Mouse (Mus musculus) adrenal gland, postnatal 25 days (tissue): Measurements from ENCODE around the gene Hus1. TPM values are rescaled to one million over a fixed set of nuclear protein-coding genes. Genes with fewer than 3 reads are reported as not detected.

ENCODE experiments used
- DNase-seq: peaks from one replicate; pipeline ENCODE4 v3.0.0; 2021; ENCODE audit warnings: mixed read lengths
- long read RNA-seq: library from polyadenylated mRNA; stranded (forward); transcript quantifications from one replicate; pipeline ENCODE4 v2.0.0, GENCODE M21; 2021
- total RNA-seq: library from RNA; stranded (reverse); gene quantifications from 2 replicates; pipeline ENCODE4 v1.2.3, GENCODE M21; 2021

Hus1 gene
- 10.9 and 13.6 TPM in 2 replicates for total RNA-seq
- long read RNA-seq, partial matches to known transcripts = 1 of 5 reads
- long read RNA-seq, other reads (novel, unspliced or antisense) = 4 of 5 reads

DNA sequence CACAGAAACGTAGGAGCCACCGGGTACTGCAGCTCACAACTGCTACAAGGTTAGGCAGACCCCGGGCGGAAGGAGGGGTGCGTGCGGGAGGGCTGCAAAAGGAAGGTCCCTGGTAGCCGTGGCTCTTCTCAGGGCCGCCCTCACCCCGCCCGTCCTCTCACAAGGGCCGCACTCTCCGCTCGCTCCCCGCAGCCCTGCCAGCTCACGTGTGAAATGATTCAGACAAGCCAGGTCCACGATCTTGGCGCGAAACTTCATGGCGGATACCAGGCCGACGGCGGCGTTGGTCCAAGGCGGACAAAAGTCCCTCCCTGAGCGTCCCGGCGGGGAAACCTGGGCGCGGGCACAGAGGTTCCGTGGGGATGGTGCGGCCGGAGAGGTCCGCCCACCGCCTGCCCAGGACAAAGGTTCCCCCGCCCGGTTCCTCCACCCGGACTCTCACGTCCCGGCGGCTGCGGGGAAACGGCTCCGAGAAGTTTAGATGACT lies at the start of gene Hus1:
Hus1 (minus strand) TSS at position 339 of the 487 bp plus-strand sequence.
- DNase-seq = peak; percentile 91

DNA sequence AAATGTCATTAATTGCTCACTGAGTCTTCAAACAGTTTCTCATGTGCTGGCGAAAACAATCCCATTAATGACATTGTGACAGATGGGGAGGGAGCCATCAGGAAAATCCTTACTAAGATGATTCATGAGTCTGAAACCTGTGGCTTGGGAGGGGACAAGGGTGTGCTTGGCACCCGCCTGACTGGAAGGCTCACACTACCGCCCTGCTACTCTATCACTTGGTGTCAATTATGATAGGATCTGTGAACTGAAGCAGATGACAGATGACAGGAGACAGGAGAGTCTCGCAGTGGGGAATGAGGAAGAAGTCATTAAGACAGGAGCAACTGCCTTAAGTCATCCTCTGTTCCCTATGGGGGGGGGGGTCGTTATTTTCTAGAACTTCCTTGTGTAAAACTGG lies 49.5 kb upstream of the Hus1 start:
- DNase-seq = no peak

DNA sequence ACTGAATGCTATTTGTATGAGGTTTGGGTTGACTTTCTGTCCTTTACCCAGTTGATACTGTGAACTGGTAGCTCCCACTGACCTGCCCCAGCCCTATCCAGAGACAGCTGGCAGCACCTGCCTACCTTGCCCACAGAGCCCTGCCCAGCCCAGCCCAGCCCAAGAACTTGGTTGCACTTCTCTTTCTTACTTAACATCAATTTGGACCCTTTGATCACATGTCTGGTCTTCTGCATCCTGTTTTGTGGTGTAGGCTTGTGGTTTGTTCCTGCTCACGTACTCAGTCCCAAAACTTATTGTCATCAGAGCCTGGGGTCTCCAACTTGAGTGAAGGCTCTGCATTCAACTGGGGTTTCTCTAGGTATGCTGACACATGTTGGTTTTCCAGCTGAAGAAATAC lies 49.0 kb upstream of the Hus1 start:
- no peak for DNase-seq

DNA sequence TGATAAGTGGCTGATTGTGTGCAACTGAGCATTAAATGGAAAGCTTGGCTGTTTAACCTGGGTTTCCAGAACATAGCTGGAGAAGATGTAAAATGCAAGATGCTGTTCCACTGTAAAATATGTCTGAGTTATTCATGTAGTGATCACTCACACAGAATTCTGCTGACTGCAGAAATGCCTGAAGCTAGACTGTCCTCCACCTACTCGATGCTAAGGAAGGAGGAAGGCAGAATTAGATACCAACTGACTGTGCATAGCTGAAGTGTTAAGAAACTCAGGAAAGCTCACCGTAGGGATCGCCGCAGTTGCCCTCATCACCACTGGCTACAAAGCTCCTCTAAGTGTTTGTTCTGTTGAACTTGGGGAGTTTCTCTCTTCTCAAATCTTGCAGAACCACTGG lies 46.7 kb upstream of the Hus1 start:
- no peak for DNase-seq

DNA sequence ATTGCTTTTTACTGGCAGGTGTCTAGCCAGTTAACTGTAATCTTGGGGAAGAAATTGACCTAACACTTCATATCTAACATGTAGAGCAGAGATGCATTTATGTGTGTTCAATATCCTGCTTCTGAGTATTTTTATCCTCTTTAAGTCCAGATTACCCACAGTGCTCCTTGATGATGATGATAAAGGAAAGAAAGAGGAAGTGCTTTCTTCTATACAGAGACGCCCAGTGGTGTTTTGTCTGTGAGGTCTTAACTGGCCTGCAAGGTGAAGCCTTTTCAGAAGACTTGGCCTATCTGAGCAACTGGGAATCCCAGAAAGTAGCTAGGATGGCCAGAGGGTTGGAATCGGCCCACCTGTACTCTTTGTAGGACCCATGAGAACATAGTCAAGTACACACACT lies 45.9 kb upstream of the Hus1 start:
- no peak for DNase-seq

DNA sequence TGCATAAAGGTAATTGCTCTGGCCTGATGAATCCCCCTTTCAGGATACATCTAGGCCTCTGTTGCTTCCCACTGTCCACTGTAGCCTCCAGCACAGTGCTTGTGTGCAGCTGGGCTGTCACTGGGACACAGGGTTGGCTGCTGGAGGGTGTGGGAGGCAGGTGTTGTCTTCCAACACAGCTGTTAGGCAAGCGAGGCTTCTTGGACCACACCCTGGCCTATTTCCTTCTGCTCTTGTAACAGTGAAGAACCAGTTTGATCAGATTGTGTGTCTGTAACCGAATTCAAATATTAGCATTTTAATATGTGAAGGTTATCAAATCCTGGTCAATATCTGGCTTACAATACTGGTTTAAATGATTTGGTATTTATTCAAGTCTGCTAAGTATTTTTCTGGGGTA lies 40.9 kb upstream of the Hus1 start:
- DNase-seq = no peak

DNA sequence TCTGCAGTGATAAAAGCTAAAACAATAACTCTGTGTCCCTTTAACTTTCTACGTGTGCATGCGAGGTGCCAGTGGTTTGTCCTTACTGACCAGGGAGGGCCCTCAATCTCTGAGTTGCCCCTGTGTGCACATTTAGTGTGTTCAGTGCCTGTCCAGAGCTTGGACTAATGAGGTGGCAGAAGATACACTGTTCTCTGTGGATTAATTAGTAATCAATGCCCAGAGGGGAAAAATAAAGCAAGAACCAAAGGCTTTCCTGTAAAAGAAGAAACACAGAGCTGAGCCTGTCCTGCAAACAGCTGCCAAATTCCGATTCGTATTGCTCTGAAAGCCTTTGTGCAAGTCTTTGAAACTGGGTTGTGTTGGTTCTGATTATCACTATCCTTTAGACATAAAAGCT lies 39.2 kb upstream of the Hus1 start:
- DNase-seq = no peak

DNA sequence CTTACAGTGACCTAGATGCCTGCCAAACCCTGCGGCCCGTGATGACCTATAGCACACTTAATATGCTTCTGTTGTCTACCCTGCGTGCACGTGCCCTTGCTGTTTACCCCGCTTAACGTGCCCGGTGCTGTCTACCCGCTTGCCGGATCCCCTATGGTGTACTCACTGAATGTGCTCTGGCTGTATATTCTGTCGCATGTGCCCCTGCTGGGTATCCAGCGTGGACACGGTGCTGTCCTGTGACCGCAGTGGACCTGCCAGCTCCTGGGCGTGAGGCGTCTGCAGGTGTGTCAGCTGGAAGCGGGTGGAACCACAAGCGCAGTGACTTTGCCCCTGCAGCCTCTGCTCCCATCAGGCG lies 37.7 kb upstream of the Hus1 start, which contains the start of gene Sun3:
Sun3 (minus strand) TSS at position 289 of the 358 bp plus-strand sequence.
- DNase-seq = no peak

DNA sequence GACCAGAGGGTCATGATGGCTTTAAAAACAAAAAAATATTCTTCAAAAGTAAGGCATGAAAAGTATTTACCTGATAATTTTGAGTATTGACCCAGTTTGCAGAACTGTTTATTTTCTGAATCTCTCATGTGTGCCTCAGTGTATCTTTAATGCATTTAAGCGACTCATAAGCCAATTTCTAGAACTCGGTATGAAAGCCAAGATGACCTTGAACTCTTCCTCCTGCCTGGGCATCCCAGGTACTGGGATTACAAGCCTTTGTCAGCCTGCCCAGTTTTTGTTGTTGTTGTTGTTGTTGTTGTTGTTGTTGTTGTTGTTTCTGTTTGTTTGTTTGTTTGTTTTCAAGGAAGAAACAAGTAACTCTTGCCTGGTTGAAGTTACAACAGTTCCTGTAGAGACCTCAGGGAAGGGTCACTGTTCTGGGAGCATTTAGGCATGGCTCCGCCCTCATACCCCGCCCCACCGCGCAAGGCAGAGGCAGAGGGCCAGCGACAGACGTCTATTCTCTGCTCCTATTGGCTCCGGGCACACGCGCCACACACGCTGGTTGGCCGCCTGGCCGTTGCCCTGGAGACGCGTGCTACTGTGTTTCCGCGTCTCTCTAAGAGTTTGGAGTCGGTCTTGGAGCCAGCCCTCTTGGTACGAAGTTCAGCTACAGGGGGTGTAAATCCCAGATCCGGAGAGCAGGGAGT lies 37.2 kb upstream of the Hus1 start, which contains the start of gene Gm11992:
Gm11992 (plus strand) TSS at position 584 of the 692 bp plus-strand sequence.
- DNase-seq = peak; percentile 87

DNA sequence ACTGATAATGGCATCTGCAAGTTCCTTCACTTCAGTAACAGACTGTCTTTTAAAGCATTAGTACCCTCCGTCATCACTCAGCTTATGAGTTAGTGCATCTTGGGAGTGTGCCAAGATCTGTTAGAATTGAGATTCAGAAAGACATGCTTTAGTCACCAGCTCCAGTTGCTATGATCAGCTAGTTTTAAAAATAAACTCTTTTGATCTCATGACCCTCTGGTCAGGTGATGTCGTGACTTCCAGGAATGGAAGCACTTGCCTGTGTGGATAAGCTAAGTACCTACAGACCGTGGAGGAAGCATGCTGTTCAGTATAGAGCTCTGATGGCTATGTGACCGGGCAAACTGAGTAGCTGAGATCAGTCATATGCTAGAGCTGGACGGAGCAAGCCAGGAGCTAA lies 36.1 kb upstream of the Hus1 start:
- DNase-seq = no peak

DNA sequence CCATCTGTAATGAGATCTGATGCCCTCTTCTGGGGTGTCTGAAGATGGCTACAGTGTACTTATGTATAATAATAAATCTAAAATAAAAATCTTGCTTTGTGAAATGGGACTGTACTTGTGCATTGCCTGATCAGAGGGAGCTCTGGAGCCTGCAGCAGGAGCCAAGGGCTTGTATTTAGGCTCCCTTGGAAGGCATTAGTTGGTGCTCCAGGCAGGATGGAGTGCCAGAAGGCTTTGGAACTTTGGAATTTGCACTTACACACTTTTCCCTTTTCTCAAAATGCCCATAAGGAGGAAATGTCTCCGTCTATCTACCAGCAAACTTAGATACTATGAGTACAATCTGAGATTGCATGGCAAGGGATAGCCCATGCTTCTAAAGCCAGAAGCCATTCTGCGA lies 35.6 kb upstream of the Hus1 start:
- no peak for DNase-seq

DNA sequence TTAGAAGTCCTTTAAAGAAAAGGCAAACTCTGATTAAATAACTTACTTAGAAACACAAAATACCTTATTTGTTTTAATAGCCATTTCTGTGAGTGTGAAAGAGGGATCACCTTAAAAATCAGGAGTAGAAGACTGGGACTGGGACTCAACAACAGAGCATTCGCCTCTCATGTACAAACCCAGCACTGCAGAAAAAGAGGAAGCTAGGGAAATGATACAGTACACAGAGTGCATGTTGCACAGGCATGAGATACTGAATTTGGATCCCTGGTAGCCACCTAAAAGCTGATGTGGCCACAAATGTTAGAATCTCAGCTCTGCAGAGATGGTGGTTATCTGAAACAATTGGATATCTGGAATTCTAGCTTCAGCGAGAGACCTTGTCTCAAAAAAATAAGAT lies 20.5 kb upstream of the Hus1 start:
- DNase-seq = no peak

DNA sequence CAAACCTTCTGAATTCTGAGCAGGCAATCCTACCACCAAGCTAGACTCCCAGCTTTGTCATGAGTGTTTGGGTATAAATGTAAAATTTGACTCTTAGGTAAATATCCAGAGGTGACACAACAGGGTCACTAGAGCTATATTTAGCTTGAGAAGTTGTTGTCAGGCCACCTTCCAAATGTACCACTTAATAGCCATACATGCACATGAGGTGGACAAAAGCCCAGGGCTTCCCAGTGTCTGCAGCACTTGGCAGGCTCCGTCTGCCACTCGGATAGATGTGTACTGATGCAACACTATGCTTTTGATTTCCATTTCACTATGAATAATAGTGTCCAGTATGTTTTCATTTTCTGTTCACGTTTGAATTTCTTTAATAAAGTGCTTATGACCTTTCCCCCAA lies 14.2 kb upstream of the Hus1 start:
- no peak for DNase-seq

DNA sequence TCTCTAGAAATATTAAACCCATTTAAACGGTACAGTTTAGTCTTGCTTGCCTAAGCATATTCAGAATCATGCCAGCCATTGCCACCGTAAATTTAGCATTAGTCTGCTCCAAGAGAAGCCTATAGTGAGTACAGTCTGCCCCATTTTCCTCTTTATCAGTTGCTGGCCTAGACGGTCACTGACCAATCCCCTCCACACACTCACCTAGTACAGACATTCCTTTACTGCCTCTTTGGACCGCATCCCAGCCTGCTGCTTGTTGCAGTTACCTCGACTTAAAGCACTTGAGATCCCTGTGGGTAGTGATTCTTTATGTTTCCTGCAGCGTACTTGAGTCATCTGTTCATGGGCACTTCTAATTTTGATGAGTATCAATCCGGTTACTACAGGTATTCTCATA lies 13.8 kb upstream of the Hus1 start:
- DNase-seq = no peak

DNA sequence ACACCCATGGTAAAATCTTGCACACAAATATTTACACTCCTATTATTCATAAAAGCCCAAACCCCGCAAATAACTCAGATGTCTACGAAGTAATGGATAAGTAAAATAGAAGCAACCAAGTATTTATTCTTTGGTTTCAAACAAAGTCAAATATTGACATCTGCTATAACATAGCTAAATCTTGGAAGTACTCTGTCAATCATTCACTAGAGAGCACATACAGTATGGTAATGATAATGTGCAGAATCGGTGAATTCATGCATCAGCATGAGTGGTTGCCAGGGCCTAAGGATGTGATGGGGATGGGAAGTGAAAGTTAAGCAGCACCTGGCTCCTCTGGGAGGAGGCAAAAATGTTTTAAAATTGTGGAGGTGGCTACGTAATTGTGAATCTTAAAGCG lies 9.2 kb upstream of the Hus1 start:
- DNase-seq = no peak

DNA sequence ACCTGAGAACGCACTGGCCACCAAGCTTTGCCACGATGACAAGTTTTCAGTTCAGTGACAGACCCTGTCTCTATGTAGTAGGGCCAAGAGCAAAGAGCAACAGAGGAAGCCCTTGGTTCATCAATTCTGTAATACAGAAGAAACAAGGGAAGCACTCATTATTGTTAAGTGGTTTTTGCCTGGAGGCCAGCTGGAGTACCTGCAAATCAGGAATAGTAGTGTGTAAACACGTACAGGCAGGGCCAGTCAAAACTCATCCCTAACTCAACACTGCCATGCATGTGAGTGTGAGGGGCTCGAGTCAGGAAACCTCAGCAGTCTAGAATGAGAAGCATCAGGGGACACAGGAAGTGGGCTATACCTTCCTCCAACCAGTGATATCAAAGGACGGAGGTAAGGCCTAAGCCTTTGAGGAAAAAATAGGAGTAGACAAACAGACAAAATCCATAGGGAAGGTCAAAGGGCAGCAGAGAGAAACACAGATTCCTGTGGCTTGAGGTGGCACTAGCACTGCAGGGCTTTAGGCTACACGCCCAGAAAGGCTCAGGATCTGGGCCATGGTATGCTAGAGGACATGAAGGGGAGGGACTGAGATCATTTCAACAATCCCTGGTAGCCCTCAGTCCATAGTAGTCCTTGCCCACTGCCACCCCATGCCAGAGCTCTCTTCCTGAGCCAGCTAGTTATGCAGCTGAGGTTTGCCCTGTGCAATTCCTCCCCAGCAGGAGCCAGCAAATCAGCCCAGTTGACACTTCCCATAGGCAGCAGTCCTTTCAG lies 7.7 kb upstream of the Hus1 start:
- DNase-seq = no peak

DNA sequence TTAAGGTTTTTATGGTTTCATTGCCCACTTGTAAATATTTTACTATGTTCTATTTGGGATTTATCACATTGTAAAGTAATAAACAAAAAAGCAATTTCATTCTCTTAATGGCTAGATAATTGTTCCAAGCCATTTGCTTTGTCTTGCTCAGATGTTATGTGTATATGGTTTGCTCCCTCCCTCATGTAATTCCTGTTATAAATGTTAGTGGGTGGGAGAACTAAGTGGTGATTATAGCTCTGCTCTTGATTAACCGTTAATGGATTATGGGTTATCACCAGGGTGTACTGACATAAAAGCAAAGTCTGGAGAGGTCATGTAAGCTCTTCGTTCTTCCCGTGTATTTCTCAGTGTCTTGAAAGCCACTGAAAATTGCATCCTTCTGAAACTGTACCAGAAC lies 3.7 kb upstream of the Hus1 start:
- DNase-seq = no peak

DNA sequence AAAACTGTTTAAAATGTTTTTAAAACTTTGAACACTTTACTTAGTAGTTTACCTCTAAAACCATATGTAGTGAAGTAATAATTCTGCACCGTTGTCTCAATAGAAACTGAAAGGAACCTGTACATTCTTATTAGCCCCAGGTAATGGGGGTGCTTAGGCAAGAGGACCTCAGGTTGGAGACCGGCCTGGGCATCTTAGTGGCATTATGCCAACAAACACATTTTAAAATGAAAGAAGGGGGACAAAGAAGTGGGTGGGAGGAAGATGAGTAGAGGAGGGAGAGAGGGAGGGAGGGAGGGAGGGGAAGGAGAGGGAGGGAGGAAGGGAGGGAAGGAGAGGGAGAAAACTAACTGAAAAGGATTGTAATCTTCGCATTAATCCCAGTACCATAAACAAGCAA lies 357 bp upstream of the Hus1 start:
- DNase-seq = no peak

DNA sequence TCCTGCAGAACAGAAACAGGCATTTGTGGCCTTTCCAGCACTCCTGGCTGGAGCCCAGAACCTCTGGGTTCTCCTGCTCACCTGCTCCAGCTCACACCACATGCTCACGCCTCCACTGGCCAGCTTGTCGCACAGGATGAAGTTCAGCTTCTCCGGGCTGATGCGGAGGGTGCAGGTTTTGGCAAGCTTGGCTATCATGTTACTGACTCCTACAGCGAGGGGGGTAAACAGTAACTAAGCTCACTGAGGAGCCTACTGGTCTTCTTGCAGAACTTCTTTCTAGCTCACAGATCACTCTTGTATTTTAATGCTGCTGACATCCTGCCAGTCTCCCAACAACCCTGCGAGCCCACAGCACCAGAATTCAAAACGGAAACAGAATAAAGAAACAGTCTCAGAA lies 575 bp downstream of the Hus1 start:
- peak; percentile 9 for DNase-seq

DNA sequence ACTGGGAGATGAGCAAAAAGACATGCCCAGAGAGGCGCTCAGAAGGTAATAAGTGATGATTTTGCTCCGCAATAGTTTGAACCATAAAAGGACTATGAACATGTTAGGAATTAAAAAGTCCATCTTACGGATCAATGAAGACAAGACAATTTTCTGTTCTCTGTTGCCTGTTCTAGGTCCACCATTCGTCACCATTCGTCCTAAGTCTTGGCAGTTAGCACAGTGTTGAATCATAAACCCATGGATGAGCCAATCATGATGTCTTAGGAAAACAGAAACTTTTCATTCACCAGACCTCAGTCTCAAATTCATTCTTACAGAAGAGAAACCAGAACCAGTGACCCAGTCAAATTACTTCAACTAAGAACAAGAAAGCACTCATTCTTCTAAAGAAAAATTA lies 2.2 kb downstream of the Hus1 start:
- DNase-seq = no peak

DNA sequence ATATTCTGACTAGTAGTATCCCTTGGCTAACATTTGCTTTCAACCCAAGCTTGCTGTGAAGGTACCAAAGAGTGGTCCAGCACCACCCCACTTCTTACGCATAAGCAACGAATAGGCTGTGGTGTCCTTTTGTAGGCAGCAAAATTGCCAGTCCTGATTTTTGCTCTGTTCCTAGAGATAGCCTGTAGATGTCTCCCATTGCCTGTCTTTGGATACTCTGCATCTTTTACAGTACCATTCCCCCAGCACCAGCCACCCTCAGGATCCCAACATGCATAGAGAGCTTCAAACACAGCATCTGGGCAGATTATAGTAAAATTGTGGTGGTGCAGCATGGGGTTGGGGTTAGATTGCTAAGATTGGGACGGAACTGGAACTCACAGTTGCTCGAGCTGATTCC lies 22.9 kb downstream of the Hus1 start:
- DNase-seq = no peak

DNA sequence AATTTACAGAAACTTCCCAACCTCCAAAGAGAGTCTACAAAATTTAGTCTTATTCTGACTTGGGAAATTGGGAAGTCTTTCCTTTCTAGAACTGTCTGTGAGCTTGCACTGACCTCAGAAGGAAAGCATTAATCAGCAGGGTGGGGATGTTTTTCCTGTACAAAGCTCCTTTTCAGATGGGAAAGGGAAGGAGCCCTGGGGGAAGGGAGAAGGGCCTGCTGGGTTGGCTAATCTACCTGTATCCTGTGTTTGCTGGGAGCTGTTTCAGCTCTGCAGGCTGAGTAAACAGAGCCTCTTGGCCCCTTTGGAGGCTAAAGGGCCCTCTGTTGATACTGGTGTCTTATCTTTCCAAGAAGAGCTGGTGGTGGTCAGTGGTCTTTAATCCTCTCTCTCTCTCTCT lies 24.9 kb downstream of the Hus1 start:
- no peak for DNase-seq

DNA sequence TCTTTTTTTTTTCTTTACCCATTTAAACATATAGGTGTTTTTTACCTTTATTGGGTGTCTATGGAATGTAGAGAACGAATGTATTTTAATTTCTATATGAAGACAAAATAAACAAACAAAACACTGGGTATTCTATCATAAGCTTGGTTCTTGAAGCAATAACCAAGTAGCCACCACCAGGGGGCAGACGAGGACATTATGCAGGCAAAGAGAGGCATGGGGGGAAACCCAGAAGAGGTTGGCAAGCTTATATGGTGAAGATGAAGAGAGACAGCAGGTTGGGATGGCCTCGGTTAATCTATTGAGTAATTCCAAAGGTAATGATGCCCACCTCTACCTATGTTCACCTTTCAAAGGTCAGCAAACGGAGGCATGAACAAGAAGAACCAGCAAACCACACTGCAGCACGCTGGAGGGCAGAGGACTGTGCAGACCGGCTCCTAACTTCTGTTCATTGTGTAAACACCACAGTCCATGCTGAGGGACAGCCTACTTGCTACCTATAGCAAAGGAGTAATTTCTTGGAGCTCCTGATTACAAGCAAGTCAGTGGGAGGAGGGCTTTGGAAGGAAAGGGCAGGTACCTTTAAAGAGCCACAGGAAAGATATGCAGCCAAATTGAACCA lies 27.6 kb downstream of the Hus1 start:
- DNase-seq = peak; percentile 85
